Mouse (Mus musculus) left cerebral cortex, adult 2 months (tissue): Measurements from ENCODE around the gene Add1. TPM values are rescaled to one million over a fixed set of nuclear protein-coding genes. Genes with fewer than 3 reads are reported as not detected.

Experiments
- DNase-seq, 2 experiments: peaks; one replicate each; pipeline ENCODE4 v3.0.0; 2021 to 2022; ENCODE audit warnings: low spot score in 2 of 2, mixed read lengths in 1 of 2; ENCODE audit errors: extremely low spot score in 1 of 2
- H3K27ac ChIP-seq: fragments of 200-600 bp; 2 replicates; pipeline ENCODE4 v1.8.1; 2022
- H3K4me3 ChIP-seq: fragments of 200-600 bp; 2 replicates; pipeline ENCODE4 v1.8.1; 2022
- CTCF ChIP-seq: fragments of 200-600 bp; IDR thresholded peaks from 2 replicates; pipeline ENCODE4 v1.8.1; 2022; ENCODE audit warnings: antibody characterized with exemption, mild to moderate bottlenecking, moderate library complexity
- intact Hi-C: fragments of 180-260 bp; cut with DNase I; formaldehyde crosslinking; loops from one replicate; pipeline ENCODE4 v1.15.1; 2025
- microRNA-seq, 2 experiments: library from miRNA; unstranded; fragments of <30 nt; microRNA quantifications; one replicate each; pipeline ENCODE4 v1.2.0; 2021
- total RNA-seq, 2 experiments: library from RNA; stranded (reverse); gene quantifications; 2 replicates each; pipeline ENCODE4 v1.2.3; 2021

Gene Add1
- total RNA-seq, 2 experiments from 2014 or later = 409 to 413 TPM

- peak within 1 kb of the TSS; percentile 78 for H3K4me3 ChIP-seq
- intact Hi-C loops = loop anchor here (1.0 kb wide), 1 partner anchor 101 kb away; the partner anchor contains the start of gene Htt
- peak within 1 kb of the TSS; percentile 74 for H3K27ac ChIP-seq
- peak; percentile 98 for TF ChIP-seq CTCF
- peak; percentile 99 for DNase-seq
Measured at GRCm38 (mm10) chr5:34659686-34660590, 86.5 kb downstream of the Add1 start, which contains the start of the genes Nop14 and Grk4. Gene Nop14, minus strand, starts transcription at chr5:34660148. Gene Grk4, plus strand, starts transcription at chr5:34660379.

DNA sequence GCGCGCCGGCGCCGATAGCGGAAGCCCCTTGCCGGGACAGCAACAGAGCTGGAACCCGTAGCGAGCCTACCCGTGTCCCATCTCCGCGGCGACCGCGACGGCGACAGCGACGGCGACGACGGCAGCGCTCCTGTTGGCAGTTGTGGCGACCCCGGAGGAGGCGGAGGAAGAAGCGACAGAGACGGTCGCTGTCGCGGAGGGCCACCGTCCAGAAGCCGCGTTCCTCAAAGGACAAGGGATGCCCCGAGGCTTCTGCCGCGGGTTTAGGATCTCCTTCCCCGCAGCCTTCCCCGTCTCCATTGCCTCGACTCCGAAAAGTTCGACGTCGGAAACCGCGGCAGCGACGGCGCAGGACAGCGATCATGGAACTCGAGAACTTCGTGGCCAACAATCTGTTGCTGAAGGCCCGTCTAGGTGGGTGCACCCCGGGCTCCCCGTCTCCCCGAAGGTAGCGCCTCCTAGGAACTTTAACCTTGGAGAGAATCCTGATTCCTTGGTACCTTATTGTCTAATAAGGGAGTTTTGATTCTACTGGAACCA is 87.2 kb downstream of the Add1 start:
- intact Hi-C loops = loop anchor here (1.0 kb wide), 1 partner anchor 101 kb away; the partner anchor contains the start of gene Htt
- DNase-seq = peak in 1 of 2 experiments; percentile 21

DNA sequence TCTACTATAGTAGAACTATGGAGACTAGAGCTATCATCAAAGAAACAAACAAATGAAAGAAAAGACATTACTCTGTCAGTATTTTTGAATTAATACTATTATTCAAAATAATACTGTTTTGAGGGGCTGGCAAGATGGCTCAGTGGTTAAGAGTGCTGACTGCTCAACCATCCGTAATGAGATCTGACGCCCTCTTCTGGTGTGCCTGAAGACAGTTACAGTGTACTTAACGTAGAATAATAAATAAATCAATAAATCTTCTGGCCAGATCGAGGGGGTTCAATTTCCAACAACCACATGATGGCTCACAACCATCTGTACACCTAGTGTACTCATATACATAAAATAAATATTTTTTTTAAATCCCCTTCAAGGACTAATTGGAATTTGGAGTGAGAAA is 88.4 kb downstream of the Add1 start:
- intact Hi-C loops = no loop called here
- no peak; the same call in 1 of the 2 replicates for TF ChIP-seq CTCF
- DNase-seq = no peak
- H3K4me3 ChIP-seq = no peak overlapping the region
- no peak overlapping the region for H3K27ac ChIP-seq

More for the DNA sequence above, 87.2 kb downstream of the Add1 start:
- peak overlapping the region; percentile 74 for H3K27ac ChIP-seq
- peak overlapping the region; percentile 78 for H3K4me3 ChIP-seq
- no peak for TF ChIP-seq CTCF

DNA sequence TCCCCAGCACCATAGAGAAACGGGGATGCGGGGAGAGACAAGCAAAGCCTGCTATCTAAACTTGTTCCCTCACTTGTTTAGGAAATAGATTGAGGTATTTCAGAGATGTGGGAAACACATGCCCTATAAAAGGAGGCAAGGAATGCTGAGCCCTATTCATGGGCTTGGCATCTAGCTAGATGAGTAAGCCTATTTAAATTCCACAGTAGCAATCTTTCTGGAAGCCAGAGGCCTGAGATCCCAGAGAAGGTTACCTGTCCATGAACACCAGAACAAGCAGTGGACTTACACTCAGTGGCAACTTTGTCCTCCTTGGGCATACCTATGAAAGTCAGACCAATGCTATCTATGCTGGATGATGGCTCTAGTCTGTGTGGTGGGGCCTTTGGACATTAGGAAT is 89.8 kb downstream of the Add1 start:
- TF ChIP-seq CTCF = no peak
- no peak overlapping the region for H3K27ac ChIP-seq
- intact Hi-C loops = no loop called here
- no peak for DNase-seq
- H3K4me3 ChIP-seq = no peak overlapping the region

DNA sequence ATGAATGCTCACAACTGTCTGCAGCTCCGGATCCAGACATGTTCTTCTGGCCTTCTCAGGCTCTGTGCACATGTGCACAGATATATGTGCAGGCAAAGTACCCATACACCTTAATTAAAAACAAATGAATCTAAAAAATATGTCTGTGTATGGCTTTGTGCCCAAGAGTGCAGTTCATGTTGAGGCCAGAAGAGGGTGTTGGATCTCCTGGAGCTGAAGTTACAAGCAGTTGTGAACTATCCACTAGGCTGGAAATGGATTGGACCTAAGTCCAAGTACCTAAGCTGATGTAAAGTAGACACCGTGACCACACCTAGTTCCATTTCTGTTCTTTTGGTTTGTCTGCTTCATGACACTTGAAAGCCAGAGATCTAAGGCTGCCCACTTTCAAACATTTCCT is 96.0 kb downstream of the Add1 start:
- H3K27ac ChIP-seq = no peak overlapping the region
- intact Hi-C loops = no loop called here
- H3K4me3 ChIP-seq = no peak overlapping the region
- TF ChIP-seq CTCF = peak; percentile 22
- DNase-seq = no peak

DNA sequence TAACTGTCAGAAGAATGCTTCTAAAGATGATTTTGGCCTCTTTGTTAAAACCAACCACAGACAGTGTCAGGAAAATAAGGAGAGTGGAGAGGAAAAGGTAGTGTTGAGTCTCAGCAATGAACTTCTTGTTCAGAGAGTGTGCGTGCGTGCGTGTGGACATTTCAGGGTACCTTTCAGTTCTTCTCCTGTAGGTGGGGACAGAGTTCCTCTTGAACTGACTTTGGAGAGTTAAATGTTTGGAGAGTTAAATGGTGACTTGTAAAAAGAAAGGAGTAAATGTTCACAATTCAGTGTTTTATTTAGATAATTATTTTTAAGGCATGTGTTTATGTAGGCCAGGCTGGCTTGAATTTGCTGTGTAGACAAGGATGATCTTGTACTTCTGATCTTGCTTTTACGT is 96.8 kb downstream of the Add1 start:
- peak; percentile 40 for TF ChIP-seq CTCF
- Histone ChIP-seq H3K27ac (no peak overlapping the region), H3K4me3 (no peak overlapping the region)
- intact Hi-C loops = loop anchor here (5.0 kb wide), 2 partner anchors 87 to 372 kb away; partner anchors contain the start of gene Hgfac
- DNase-seq = no peak

Small RNAs within 50 kb of the gene (microRNA-seq; reads per million reads assigned to microRNA genes)
- 1.2 to 1.7 reads per million in 2 experiments for gene Mir7036b

Other genes starting within 250 kb of the Add1 start
- gene Rnf4, start 237.4 kb upstream of the Add1 start, total RNA-seq = 10 to 100 TPM; 87.0 to 90.7 TPM
- gene Fam193a, start 203.7 kb upstream of the Add1 start, total RNA-seq = 10 to 100 TPM; 39.0 to 43.3 TPM
- 10 to 100 TPM; 20.2 to 21.8 TPM for gene Tnip2, start 59.7 kb upstream of the Add1 start, total RNA-seq
- 1 to 10 TPM; 3.4 to 3.9 TPM for gene Sh3bp2, start 47.8 kb upstream of the Add1 start, total RNA-seq
- gene Mfsd10, start 63.5 kb downstream of the Add1 start, total RNA-seq = 10 to 100 TPM; 40.8 to 54.4 TPM
- gene Nop14, start 86.5 kb downstream of the Add1 start, total RNA-seq = 10 to 100 TPM; 15.8 to 17.0 TPM
- gene Grk4, start 86.7 kb downstream of the Add1 start, total RNA-seq = 1 to 10 TPM; 3.6 to 4.0 TPM
- gene Htt, start 188.1 kb downstream of the Add1 start, total RNA-seq = 10 to 100 TPM; 90.1 to 92.4 TPM